Mouse (Mus musculus) cerebellum, adult 2 months (tissue): Measurements from ENCODE around the gene Trpc3. TPM values are rescaled to one million over a fixed set of nuclear protein-coding genes. Genes with fewer than 3 reads are reported as not detected.
"Not testable (repeated sequence)": the region's sequence is repeated elsewhere in the genome, so short reads cannot be mapped to it uniquely, and the experiment has no call there.

ENCODE experiments used
- DNase-seq, 2 experiments: peaks; one replicate each; pipeline ENCODE4 v3.0.0; 2021
- H3K27ac ChIP-seq: fragments of 200-500 bp; 2 replicates; pipeline ENCODE4 v1.5.1; 2012; ENCODE audit warnings: low read length, control low read depth, inconsistent platforms; ENCODE audit not compliant: insufficient read depth
- H3K27me3 ChIP-seq: fragments of 200-500 bp; 2 replicates; pipeline ENCODE4 v1.6.1; 2012; ENCODE audit warnings: inconsistent platforms, mild to moderate bottlenecking, low read length, moderate library complexity; ENCODE audit not compliant: control insufficient read depth, insufficient read depth
- H3K4me1 ChIP-seq: fragments of 200-500 bp; 2 replicates; pipeline ENCODE4 v1.6.1; 2011; ENCODE audit warnings: low read length; ENCODE audit not compliant: control insufficient read depth, insufficient read depth
- H3K4me3 ChIP-seq: fragments of 200-500 bp; replicated peaks from 2 replicates; pipeline ENCODE3; 2011; ENCODE audit warnings: mild to moderate bottlenecking, low read depth, low read length, control low read depth; ENCODE audit not compliant: insufficient read depth
- CTCF ChIP-seq: fragments of 200-500 bp; IDR thresholded peaks from 2 replicates; pipeline ENCODE4 v1.5.1; 2011; ENCODE audit warnings: low read depth, mild to moderate bottlenecking, control low read depth, low read length, moderate library complexity, borderline replicate concordance; ENCODE audit not compliant: insufficient read depth
- POLR2A ChIP-seq: fragments of 200-500 bp; IDR thresholded peaks from 2 replicates; pipeline ENCODE4 v1.6.1; 2011; ENCODE audit warnings: low read length, control low read depth, borderline replicate concordance; ENCODE audit not compliant: insufficient read depth
- WGBS: fragments of 180-500 bp; shearing (Covaris S2); methylation state at CpG from one replicate; pipeline ENCODE4 v1.1.7; 2018; 5-methylcytosine and 5-hydroxymethylcytosine counted together
- polyA plus RNA-seq: library from polyadenylated mRNA; depleted of rRNA; stranded (reverse); fragments of >200 nt; gene quantifications from 2 replicates; pipeline ENCODE4 v1.2.3, GENCODE M21; 2012

The Trpc3 gene
- polyA plus RNA-seq, 1 experiment, result 67.9 TPM

DNA sequence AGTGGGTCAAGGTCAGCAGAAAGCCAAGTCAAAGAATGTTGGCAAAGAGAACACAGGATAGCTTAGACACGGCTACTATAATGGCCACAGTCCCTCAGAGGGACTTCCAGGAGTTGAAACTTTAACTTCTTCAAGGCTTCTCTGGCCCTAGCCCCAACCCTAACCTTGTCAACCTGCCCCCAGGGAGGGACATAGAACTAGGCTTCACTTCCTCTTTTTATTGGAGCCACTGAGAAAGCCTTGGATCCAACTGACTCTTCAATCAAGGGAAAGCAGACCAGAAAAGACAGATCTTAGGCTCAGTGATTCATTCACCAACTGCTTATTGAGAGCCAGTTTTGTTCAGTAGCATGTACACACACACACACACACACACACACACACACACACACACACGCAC is 63.2 kb downstream of the Trpc3 start:
- Histone ChIP-seq H3K27me3 (no peaks in the 10 kb centered on the region), H3K4me3 (no peak overlapping the region), H3K27ac (no peak overlapping the region), H3K4me1 (no peaks in the 10 kb centered on the region)
- 79% methylated on average over 2 of the region's 2 CpGs for WGBS
- no peak for DNase-seq
- TF ChIP-seq CTCF (no peak), POLR2A (no peak)

DNA sequence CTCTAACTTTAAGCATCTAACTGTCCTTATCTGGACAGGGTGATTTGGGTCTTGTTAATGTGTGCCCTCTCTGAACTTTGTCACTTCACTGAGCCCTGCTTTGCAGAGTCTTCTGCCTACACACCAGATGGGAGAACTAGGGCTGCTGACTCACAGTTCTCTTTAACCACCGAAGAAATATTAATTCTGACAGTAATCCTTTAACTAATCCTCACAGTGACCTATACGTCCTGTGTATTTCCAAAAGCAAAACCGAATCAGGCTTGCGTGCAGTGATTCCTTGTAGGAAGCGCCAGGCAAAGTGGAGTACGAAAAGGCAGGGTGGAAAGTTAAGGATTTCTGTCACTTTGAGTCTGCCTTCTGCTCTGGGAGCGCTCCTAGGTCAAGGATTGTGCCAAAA is 71.8 kb downstream of the Trpc3 start:
- DNase-seq, result no peak
- WGBS, result 38% methylated on average over 7 of the region's 7 CpGs
- H3K4me3 ChIP-seq, result no peak overlapping the region

GRCm38 (mm10) chr3:36613908-36614255 is 76.1 kb downstream of the Trpc3 start:
- WGBS, result 45% methylated on average over 5 of the region's 5 CpGs
- TF ChIP-seq POLR2A (no peak), CTCF (no peak)
- peak; percentile 32 to 48 for DNase-seq
- Histone ChIP-seq H3K4me1 (no peaks in the 10 kb centered on the region; the same call in 1 of the 2 replicates), H3K27ac (no peak overlapping the region), H3K4me3 (peak overlapping the region; percentile 54), H3K27me3 (no peaks in the 10 kb centered on the region)

More for the DNA sequence above, 71.8 kb downstream of the Trpc3 start:
- Histone ChIP-seq H3K4me1 (no peaks in the 10 kb centered on the region), H3K27ac (no peak overlapping the region), H3K27me3 (no peaks in the 10 kb centered on the region)
- TF ChIP-seq CTCF (no peak), POLR2A (no peak)

- 1% methylated on average over 37 of the region's 38 CpGs for WGBS
- H3K4me1 ChIP-seq, result no peaks in the 10 kb centered on the region; the same call in 1 of the 2 replicates
- H3K27ac ChIP-seq, result peak within 1 kb of the TSS; percentile 8; the same call in 1 of the 2 replicates
- H3K27me3 ChIP-seq, result no peaks in the 10 kb centered on the region
- TF ChIP-seq CTCF (no peak), POLR2A (peak; percentile 79)
- DNase-seq, result peak; percentile 92 to 93
- peak within 1 kb of the TSS; percentile 54 for H3K4me3 ChIP-seq
Observed at GRCm38 (mm10) chr3:36613202-36613907, 76.6 kb downstream of the Trpc3 start, which contains the start of gene Bbs7. Gene Bbs7, minus strand, starts transcription at chr3:36613477.

- Histone ChIP-seq H3K4me3 (peak overlapping the region; percentile 54), H3K4me1 (no peaks in the 10 kb centered on the region; the same call in 1 of the 2 replicates), H3K27me3 (no peaks in the 10 kb centered on the region), H3K27ac (peak overlapping the region; percentile 8; the same call in 1 of the 2 replicates)
- DNase-seq, result no peak
- TF ChIP-seq POLR2A (no peak), CTCF (no peak)
- under 1% methylated on average over 6 of the region's 6 CpGs for WGBS
Observed at GRCm38 (mm10) chr3:36612687-36613086, 77.3 kb downstream of the Trpc3 start.

GRCm38 (mm10) chr3:36605894-36606783 is 83.8 kb downstream of the Trpc3 start:
- Histone ChIP-seq H3K27ac (no peak overlapping the region), H3K4me1 (no peaks in the 10 kb centered on the region), H3K4me3 (no peak overlapping the region), H3K27me3 (no peaks in the 10 kb centered on the region)
- no peak for DNase-seq
- 87% methylated on average over 7 of the region's 7 CpGs for WGBS
- TF ChIP-seq POLR2A, result no peak
- TF ChIP-seq CTCF, result no peak

GRCm38 (mm10) chr3:36599773-36600172 is 90.2 kb downstream of the Trpc3 start:
- H3K27me3 ChIP-seq, H3K27ac ChIP-seq, DNase-seq, H3K4me1 ChIP-seq, H3K4me3 ChIP-seq: not testable (repeated sequence)
- 92% methylated on average over 9 of the region's 9 CpGs for WGBS

- Histone ChIP-seq H3K4me3 (no peak overlapping the region), H3K4me1 (no peaks in the 10 kb centered on the region), H3K27me3 (no peaks in the 10 kb centered on the region), H3K27ac (no peak overlapping the region)
- no peak for TF ChIP-seq POLR2A
- no peak for TF ChIP-seq CTCF
- 54% methylated on average over 3 of the region's 3 CpGs for WGBS
- no peak for DNase-seq
Observed at GRCm38 (mm10) chr3:36598811-36599210, 91.2 kb downstream of the Trpc3 start.
